Comparison of ENCODE assay signal across 21 mouse cellular contexts in genomic region chr13:29462271-29462670, GRCm38 (mm10).
DNase-seq lines count a peak whose midpoint lies in the region; ATAC-seq and TF ChIP-seq lines count a peak whose summit lies in the region.
"Had no signal": no experiment of that assay in that cellular context is flagged by ENCODE, and none has a peak within 500 bp of the region (broad histone marks: within the 10 kb centered on the region; RNA-seq: fewer than 3 reads in every experiment).

No protein-coding gene starts in this region.

- no peak overlapping the region for H3K4me3 ChIP-seq in gastrocnemius, adult 2 months
- no peak overlapping the region for H3K4me3 ChIP-seq in kidney, postnatal 0 days (replicated peaks; ENCODE audit: low read depth, low read length)
- H3K4me3 ChIP-seq: heart, adult 2 months; heart, embryonic 10.5 days; heart, embryonic 13.5 days; hindbrain, embryonic 12.5 days; hindbrain, embryonic 15.5 days had no signal

- no peaks in the 10 kb centered on the region for H3K9me3 ChIP-seq in kidney, postnatal 0 days (replicated peaks; ENCODE audit: low read length)
- H3K9me3 ChIP-seq: heart, embryonic 10.5 days; heart, embryonic 13.5 days; hindbrain, embryonic 12.5 days; hindbrain, embryonic 15.5 days had no signal

- no peak overlapping the region for H3K9ac ChIP-seq in kidney, postnatal 0 days (ENCODE audit: low read depth, low read length)
- H3K9ac ChIP-seq: heart, embryonic 13.5 days; hindbrain, embryonic 12.5 days; hindbrain, embryonic 15.5 days had no signal

- H3K27me3 ChIP-seq in kidney, postnatal 0 days (ENCODE audit: insufficient read depth, low read length), result no peaks in the 10 kb centered on the region
- H3K27me3 ChIP-seq: heart, embryonic 13.5 days; hindbrain, embryonic 12.5 days; hindbrain, embryonic 15.5 days had no signal

- ATAC-seq in kidney, postnatal 0 days (replicated peaks; ENCODE audit: low FRiP score, low read depth), result no peak
- ATAC-seq in common myeloid progenitor, adult 5-6 weeks (replicated peaks; ENCODE audit: low read depth, poor library complexity, severe bottlenecking), result 0 out of 2 replicates have a peak, but pooled peaks have one; percentile 10
- ATAC-seq: CD4-positive, CD25-positive, alpha-beta regulatory T cell, adult 4 months; forebrain, embryonic 14.5 days; intestine, postnatal 0 days had no signal

- peak; percentile 53 for DNase-seq in gastrocnemius, adult 2 months
- no peak for DNase-seq in gastrocnemius, postnatal 4 days (ENCODE audit: low spot score in 2 of 2)
- peak; percentile 6 for DNase-seq in kidney, postnatal 0 days (ENCODE audit: low spot score)
- DNase-seq in kidney, adult 11 months, result no peak
- DNase-seq in skeletal muscle tissue, adult 2 months (ENCODE audit: low read depth, low spot score), result peak; percentile 25
- DNase-seq: adrenal gland, adult 2 months; adrenal gland, postnatal 25 days; cerebellum, adult 11-12 months; cerebellum, adult 8-10 months; cerebellum, postnatal 10 days; cerebellum, postnatal 36 days; heart, adult 2 months; heart, postnatal 14 days had no signal

- no peaks in the 10 kb centered on the region for H3K4me1 ChIP-seq in kidney, postnatal 0 days (replicated peaks; ENCODE audit: insufficient read depth, low read length)
- H3K4me1 ChIP-seq: hindbrain, embryonic 12.5 days; hindbrain, embryonic 15.5 days had no signal

- H3K4me2 ChIP-seq in kidney, postnatal 0 days (ENCODE audit: low read length), result no peak overlapping the region
- H3K4me2 ChIP-seq: heart, embryonic 13.5 days; hindbrain, embryonic 12.5 days; hindbrain, embryonic 15.5 days had no signal

- WGBS in kidney, postnatal 0 days, result 58% methylated on average over 6 of the region's 6 CpGs

- intact Hi-C loops in gastrocnemius, adult 2 months (cut with DNase I), result loop anchor here (5.0 kb wide), 1 partner anchor 45 kb away; no protein-coding TSS in a partner anchor

- H3K36me3 ChIP-seq in kidney, postnatal 0 days (ENCODE audit: insufficient read depth, low read length), result no peaks in the 10 kb centered on the region
- H3K36me3 ChIP-seq: heart, embryonic 10.5 days; heart, embryonic 13.5 days; hindbrain, embryonic 12.5 days; hindbrain, embryonic 15.5 days had no signal

- peak overlapping the region; percentile 64 for H3K27ac ChIP-seq in gastrocnemius, adult 2 months
- no peak overlapping the region for H3K27ac ChIP-seq in kidney, postnatal 0 days
- H3K27ac ChIP-seq: heart, adult 2 months; heart, embryonic 10.5 days; heart, embryonic 13.5 days; hindbrain, embryonic 12.5 days; hindbrain, embryonic 15.5 days had no signal

- no peak for TF ChIP-seq CTCF in gastrocnemius, adult 2 months (IDR thresholded peaks at IDR 0.05)
- no peak for TF ChIP-seq CTCF in kidney, postnatal 0 days (IDR thresholded peaks at IDR 0.05; ENCODE audit: low read depth)

Comparison
In these comparisons a context has a peak if more than half of its experiments do, and no peak if none do; other contexts are left out.
1. DNase-seq: peak in gastrocnemius, adult 2 months (single experiment), kidney, postnatal 0 days (single experiment) and skeletal muscle tissue, adult 2 months (single experiment); none in gastrocnemius, postnatal 4 days (0 of 2) and kidney, adult 11 months (single experiment).